16 mouse cellular contexts compared by ENCODE assay signal in genomic region chr2:142403394-142403793, GRCm38 (mm10).
A peak's percentile ranks its signal among the peaks of the same experiment; 100 is the strongest.
DNase-seq lines count a peak whose midpoint lies in the region; ATAC-seq lines count a peak whose summit lies in the region.
"Had no signal": no experiment of that assay in that cellular context is flagged by ENCODE, and none has a peak within 500 bp of the region (broad histone marks: within the 10 kb centered on the region; RNA-seq: fewer than 3 reads in every experiment).

No protein-coding gene starts in this region.

- DNase-seq in forebrain, embryonic 11.5 days (ENCODE audit: low spot score) = no peak
- no peak for DNase-seq in neural tube, embryonic 10.5 days (ENCODE audit: extremely low spot score, low spot score)
- peak; percentile 30 to 58 for DNase-seq in left cerebral cortex, adult 18-20 months (ENCODE audit: low spot score in 2 of 2)
- peak; percentile 41 to 69 for DNase-seq in right cerebral cortex, postnatal 36 days (ENCODE audit: low spot score in 2 of 2)
- DNase-seq in testis, postnatal 10 days (ENCODE audit: low spot score) = no peak
- DNase-seq: adrenal gland, adult 8-10 months; cerebellum, postnatal 14 days; kidney, adult 2 months; liver; lung, embryonic 14.5 days had no signal

- peaks cover 23% of the 10 kb centered on the region for H3K4me1 ChIP-seq in forebrain, embryonic 15.5 days
- H3K4me1 ChIP-seq in forebrain, embryonic 11.5 days (replicated peaks; ENCODE audit: control insufficient read depth, insufficient read depth, low read length) = no peaks in the 10 kb centered on the region
- no peaks in the 10 kb centered on the region for H3K4me1 ChIP-seq in neural tube, embryonic 14.5 days (ENCODE audit: control insufficient read depth, insufficient read depth, low read length)
- H3K4me1 ChIP-seq: embryonic facial prominence, embryonic 12.5 days; hindbrain, embryonic 15.5 days had no signal

- peak; percentile 68 for ATAC-seq in forebrain, embryonic 15.5 days (replicated peaks)
- no peak for ATAC-seq in forebrain, embryonic 11.5 days (replicated peaks; ENCODE audit: low FRiP score)
- ATAC-seq in neural tube, embryonic 14.5 days (ENCODE audit: low read depth) = peak; percentile 53; the same call in 1 of the 2 replicates
- ATAC-seq in CD4-positive, CD25-positive, alpha-beta regulatory T cell, adult 4 months = no peak

- no peak overlapping the region for H3K9ac ChIP-seq in forebrain, embryonic 15.5 days (replicated peaks)
- no peak overlapping the region for H3K9ac ChIP-seq in forebrain, embryonic 11.5 days (ENCODE audit: low read length)
- H3K9ac ChIP-seq in neural tube, embryonic 14.5 days (replicated peaks; ENCODE audit: low read depth, low read length) = no peak overlapping the region
- H3K9ac ChIP-seq: embryonic facial prominence, embryonic 12.5 days; heart, embryonic 15.5 days; hindbrain, embryonic 15.5 days; lung, embryonic 14.5 days had no signal

- H3K27ac ChIP-seq in forebrain, embryonic 15.5 days (replicated peaks) = no peak overlapping the region
- H3K27ac ChIP-seq in forebrain, embryonic 11.5 days (ENCODE audit: low read depth, low read length) = no peak overlapping the region
- no peak overlapping the region for H3K27ac ChIP-seq in neural tube, embryonic 14.5 days (ENCODE audit: low read depth, low read length)
- H3K27ac ChIP-seq: embryonic facial prominence, embryonic 12.5 days; heart, embryonic 15.5 days; hindbrain, embryonic 15.5 days had no signal

- H3K27me3 ChIP-seq in forebrain, embryonic 15.5 days = no peaks in the 10 kb centered on the region
- no peaks in the 10 kb centered on the region for H3K27me3 ChIP-seq in forebrain, embryonic 11.5 days (ENCODE audit: control insufficient read depth, insufficient read depth, low read length)
- no peaks in the 10 kb centered on the region for H3K27me3 ChIP-seq in neural tube, embryonic 14.5 days (ENCODE audit: control insufficient read depth, insufficient read depth, low read length)
- H3K27me3 ChIP-seq: embryonic facial prominence, embryonic 12.5 days; heart, embryonic 15.5 days; hindbrain, embryonic 15.5 days had no signal

- no peaks in the 10 kb centered on the region for H3K9me3 ChIP-seq in forebrain, embryonic 15.5 days
- no peaks in the 10 kb centered on the region for H3K9me3 ChIP-seq in forebrain, embryonic 11.5 days (ENCODE audit: control insufficient read depth, low read length)
- no peaks in the 10 kb centered on the region for H3K9me3 ChIP-seq in neural tube, embryonic 14.5 days (ENCODE audit: control insufficient read depth, low read length)
- H3K9me3 ChIP-seq: embryonic facial prominence, embryonic 12.5 days; heart, embryonic 15.5 days; hindbrain, embryonic 15.5 days had no signal

- H3K4me3 ChIP-seq in forebrain, embryonic 15.5 days = no peak overlapping the region
- H3K4me3 ChIP-seq in forebrain, embryonic 11.5 days (ENCODE audit: low read depth, low read length) = no peak overlapping the region
- H3K4me3 ChIP-seq in neural tube, embryonic 14.5 days (ENCODE audit: low read depth, low read length) = no peak overlapping the region
- H3K4me3 ChIP-seq: embryonic facial prominence, embryonic 12.5 days; heart, embryonic 15.5 days; hindbrain, embryonic 15.5 days had no signal

- H3K36me3 ChIP-seq in forebrain, embryonic 15.5 days = no peaks in the 10 kb centered on the region
- H3K36me3 ChIP-seq in forebrain, embryonic 11.5 days (ENCODE audit: control insufficient read depth, insufficient read depth, low read length) = no peaks in the 10 kb centered on the region
- no peaks in the 10 kb centered on the region for H3K36me3 ChIP-seq in neural tube, embryonic 14.5 days (ENCODE audit: control insufficient read depth, insufficient read depth, low read length)
- H3K36me3 ChIP-seq: embryonic facial prominence, embryonic 12.5 days; heart, embryonic 15.5 days; hindbrain, embryonic 15.5 days had no signal

- H3K4me2 ChIP-seq in forebrain, embryonic 15.5 days (replicated peaks) = no peak overlapping the region
- H3K4me2 ChIP-seq in forebrain, embryonic 11.5 days (ENCODE audit: low read depth, low read length, severe bottlenecking) = no peak overlapping the region
- H3K4me2 ChIP-seq in neural tube, embryonic 14.5 days (ENCODE audit: low read depth, low read length) = no peak overlapping the region
- H3K4me2 ChIP-seq: embryonic facial prominence, embryonic 12.5 days; heart, embryonic 15.5 days; hindbrain, embryonic 15.5 days; lung, embryonic 14.5 days had no signal

Comparison
In these comparisons a context has a peak if more than half of its experiments do, and no peak if none do; other contexts are left out.
1. ATAC-seq: peak in forebrain, embryonic 15.5 days (single experiment) and neural tube, embryonic 14.5 days (single experiment); none in forebrain, embryonic 11.5 days (single experiment) and CD4-positive, CD25-positive, alpha-beta regulatory T cell, adult 4 months (single experiment).
2. DNase-seq: peak in left cerebral cortex, adult 18-20 months (2 of 2) and right cerebral cortex, postnatal 36 days (2 of 2); none in forebrain, embryonic 11.5 days (single experiment), neural tube, embryonic 10.5 days (single experiment) and testis, postnatal 10 days (single experiment).